ENCODE assay signal across 12 mouse cellular contexts in the genomic region with DNA sequence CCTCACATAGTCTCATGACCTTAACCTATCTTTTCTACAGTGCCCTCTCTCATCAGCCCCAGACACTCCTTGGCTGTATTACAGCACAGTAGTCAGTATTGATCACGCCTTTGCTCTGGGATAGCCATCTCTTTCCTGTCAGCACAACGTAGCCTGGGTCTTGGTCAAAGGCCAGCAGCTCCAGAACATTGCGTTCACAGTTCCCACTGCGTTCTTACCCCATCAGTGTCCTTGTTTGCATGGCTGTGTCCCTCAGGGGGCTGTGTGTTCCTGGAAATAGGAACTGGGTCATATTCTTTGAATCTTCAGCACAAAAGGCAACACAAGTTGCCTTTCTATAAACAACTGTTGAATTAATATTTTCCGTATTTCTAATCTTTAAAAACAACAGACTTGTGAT.
DNase-seq lines count a peak whose midpoint lies in the region; ATAC-seq and TF ChIP-seq lines count a peak whose summit lies in the region.
"Had no signal": no experiment of that assay in that cellular context is flagged by ENCODE, and none has a peak within 500 bp of the region (broad histone marks: within the 10 kb centered on the region; RNA-seq: fewer than 3 reads in every experiment).

No protein-coding gene starts in this region.

- no peak overlapping the region for H3K9ac ChIP-seq in forebrain, embryonic 14.5 days (ENCODE audit: low read length)
- H3K9ac ChIP-seq in neural tube, embryonic 15.5 days (replicated peaks): no peak overlapping the region

- ATAC-seq in forebrain, embryonic 14.5 days: no peak
- no peak for ATAC-seq in neural tube, embryonic 15.5 days (ENCODE audit: low FRiP score)

- no peak overlapping the region for H3K4me2 ChIP-seq in forebrain, embryonic 14.5 days (ENCODE audit: low read length)
- no peak overlapping the region for H3K4me2 ChIP-seq in neural tube, embryonic 15.5 days

- TF ChIP-seq CTCF in gastrocnemius, adult 2 months (IDR thresholded peaks at IDR 0.05): no peak

- no peaks in the 10 kb centered on the region for H3K27me3 ChIP-seq in forebrain, embryonic 14.5 days (replicated peaks; ENCODE audit: control insufficient read depth, insufficient read depth, low read length)
- H3K27me3 ChIP-seq in neural tube, embryonic 15.5 days (replicated peaks): no peaks in the 10 kb centered on the region
- H3K27me3 ChIP-seq: megakaryocyte, embryonic 14.5 days had no signal

- H3K27ac ChIP-seq in gastrocnemius, adult 2 months: peak overlapping the region; percentile 40
- no peak overlapping the region for H3K27ac ChIP-seq in forebrain, embryonic 14.5 days (ENCODE audit: low read depth, low read length)
- H3K27ac ChIP-seq in neural tube, embryonic 15.5 days (replicated peaks): no peak overlapping the region
- H3K27ac ChIP-seq: embryonic facial prominence, embryonic 10.5 days had no signal

- DNase-seq in gastrocnemius, adult 2 months: peak; percentile 71
- no peak for DNase-seq in gastrocnemius, postnatal 10 days
- DNase-seq in lung, adult 18-20 months: peak; percentile 25 to 51
- no peak for DNase-seq in lung, postnatal 4 days
- DNase-seq in gastrocnemius, postnatal 36 days: peak; percentile 21 to 60
- DNase-seq in testis, postnatal 14 days (ENCODE audit: low spot score): peak; percentile 53
- DNase-seq in forebrain, embryonic 14.5 days (ENCODE audit: low spot score): no peak
- DNase-seq: B cell, adult 2 months; liver had no signal

- 84% methylated on average over 5 of the region's 5 CpGs for WGBS in forebrain, embryonic 14.5 days
- 89% methylated on average over 5 of the region's 5 CpGs for WGBS in neural tube, embryonic 15.5 days

- no peaks in the 10 kb centered on the region for H3K9me3 ChIP-seq in forebrain, embryonic 14.5 days (replicated peaks; ENCODE audit: control insufficient read depth, low read length)
- H3K9me3 ChIP-seq in neural tube, embryonic 15.5 days (replicated peaks): no peaks in the 10 kb centered on the region
- H3K9me3 ChIP-seq: embryonic facial prominence, embryonic 10.5 days; megakaryocyte, embryonic 14.5 days had no signal

- no peaks in the 10 kb centered on the region for H3K36me3 ChIP-seq in forebrain, embryonic 14.5 days (ENCODE audit: control insufficient read depth, insufficient read depth, low read length)
- no peaks in the 10 kb centered on the region for H3K36me3 ChIP-seq in neural tube, embryonic 15.5 days
- H3K36me3 ChIP-seq: embryonic facial prominence, embryonic 10.5 days had no signal

- intact Hi-C loops in gastrocnemius, adult 2 months (cut with DNase I): no loop called here
- intact Hi-C loops in gastrocnemius, postnatal 36 days (cut with DNase I): no loop called here

- H3K4me3 ChIP-seq in gastrocnemius, adult 2 months: no peak overlapping the region
- H3K4me3 ChIP-seq in forebrain, embryonic 14.5 days (ENCODE audit: low read depth, low read length): no peak overlapping the region
- no peak overlapping the region for H3K4me3 ChIP-seq in neural tube, embryonic 15.5 days (replicated peaks)
- H3K4me3 ChIP-seq: embryonic facial prominence, embryonic 10.5 days; megakaryocyte, embryonic 14.5 days had no signal

- no peaks in the 10 kb centered on the region for H3K4me1 ChIP-seq in forebrain, embryonic 14.5 days (ENCODE audit: control insufficient read depth, insufficient read depth, low read length)
- no peaks in the 10 kb centered on the region for H3K4me1 ChIP-seq in neural tube, embryonic 15.5 days
- H3K4me1 ChIP-seq: embryonic facial prominence, embryonic 10.5 days; megakaryocyte, embryonic 14.5 days had no signal

Comparison
In these comparisons a context has a peak if more than half of its experiments do, and no peak if none do; other contexts are left out.
1. DNase-seq: peak in gastrocnemius, adult 2 months (single experiment), lung, adult 18-20 months (2 of 2), gastrocnemius, postnatal 36 days (2 of 2) and testis, postnatal 14 days (single experiment); none in gastrocnemius, postnatal 10 days (single experiment), lung, postnatal 4 days (0 of 2) and forebrain, embryonic 14.5 days (single experiment).